Mouse (Mus musculus): ENCODE data around the gene Pum2. TPM values are rescaled to one million over a fixed set of nuclear protein-coding genes. Genes with fewer than 3 reads are reported as not detected.

Pum2 gene
- polyA plus RNA-seq, 1 experiment = 56.5 TPM

- DNase-seq (ENCODE audit: low spot score) = no peak
Measured at GRCm38 (mm10) chr12:8760561-8760960, 86.6 kb downstream of the Pum2 start.

- DNase-seq (ENCODE audit: low spot score) = no peak
Measured at GRCm38 (mm10) chr12:8761058-8761457, 87.1 kb downstream of the Pum2 start.

- no peak for DNase-seq (ENCODE audit: low spot score)
Measured at GRCm38 (mm10) chr12:8762667-8763066, 88.7 kb downstream of the Pum2 start.

- DNase-seq (ENCODE audit: low spot score) = no peak
Measured at GRCm38 (mm10) chr12:8764221-8764930, 90.4 kb downstream of the Pum2 start.

GRCm38 (mm10) chr12:8770946-8771843 lies 97.3 kb downstream of the Pum2 start, which contains the start of gene Sdc1:
Sdc1 (plus strand) TSS chr12:8771323.
- DNase-seq (ENCODE audit: low spot score) = peak; percentile 89

GRCm38 (mm10) chr12:8771844-8772380 lies 98.0 kb downstream of the Pum2 start:
- no peak for DNase-seq (ENCODE audit: low spot score)

GRCm38 (mm10) chr12:8772451-8773143 lies 98.7 kb downstream of the Pum2 start:
- DNase-seq (ENCODE audit: low spot score) = peak; percentile 67

- DNase-seq (ENCODE audit: low spot score) = no peak
Measured at GRCm38 (mm10) chr12:8773336-8773735, 99.4 kb downstream of the Pum2 start.

- DNase-seq (ENCODE audit: low spot score) = no peak
Measured at GRCm38 (mm10) chr12:8774183-8774582, 100.2 kb downstream of the Pum2 start.

- no peak for DNase-seq (ENCODE audit: low spot score)
Measured at GRCm38 (mm10) chr12:8776206-8776605, 102.3 kb downstream of the Pum2 start.

GRCm38 (mm10) chr12:8776741-8777140 lies 102.8 kb downstream of the Pum2 start:
- DNase-seq (ENCODE audit: low spot score) = no peak

GRCm38 (mm10) chr12:8778106-8778505 lies 104.2 kb downstream of the Pum2 start:
- DNase-seq (ENCODE audit: low spot score) = peak; percentile 60

- no peak for DNase-seq (ENCODE audit: low spot score)
Measured at GRCm38 (mm10) chr12:8779851-8780250, 105.9 kb downstream of the Pum2 start.

GRCm38 (mm10) chr12:8781121-8781520 lies 107.2 kb downstream of the Pum2 start:
- DNase-seq (ENCODE audit: low spot score) = no peak

- peak; percentile 72 for DNase-seq (ENCODE audit: low spot score)
Measured at GRCm38 (mm10) chr12:8781681-8782378, 107.9 kb downstream of the Pum2 start.

GRCm38 (mm10) chr12:8782565-8782964 lies 108.6 kb downstream of the Pum2 start:
- DNase-seq (ENCODE audit: low spot score) = no peak

- DNase-seq (ENCODE audit: low spot score) = no peak
Measured at GRCm38 (mm10) chr12:8784189-8784588, 110.3 kb downstream of the Pum2 start.

- no peak for DNase-seq (ENCODE audit: low spot score)
Measured at GRCm38 (mm10) chr12:8786476-8786875, 112.5 kb downstream of the Pum2 start.

- no peak for DNase-seq (ENCODE audit: low spot score)
Measured at GRCm38 (mm10) chr12:8786984-8787730, 113.2 kb downstream of the Pum2 start.

- DNase-seq (ENCODE audit: low spot score) = no peak
Measured at GRCm38 (mm10) chr12:8788469-8788868, 114.5 kb downstream of the Pum2 start.

GRCm38 (mm10) chr12:8790615-8791014 lies 116.7 kb downstream of the Pum2 start:
- no peak for DNase-seq (ENCODE audit: low spot score)

All from urinary bladder, adult 2 months (tissue).